Mouse (Mus musculus): Measurements from ENCODE around the gene Adamts1. TPM values are rescaled to one million over a fixed set of nuclear protein-coding genes. Genes with fewer than 3 reads are reported as not detected.

Gene Adamts1
- 2.3 and 2.9 TPM in 2 replicates for polyA plus RNA-seq (2012; rRNA removed; ENCODE audit: low replicate concordance)

DNA sequence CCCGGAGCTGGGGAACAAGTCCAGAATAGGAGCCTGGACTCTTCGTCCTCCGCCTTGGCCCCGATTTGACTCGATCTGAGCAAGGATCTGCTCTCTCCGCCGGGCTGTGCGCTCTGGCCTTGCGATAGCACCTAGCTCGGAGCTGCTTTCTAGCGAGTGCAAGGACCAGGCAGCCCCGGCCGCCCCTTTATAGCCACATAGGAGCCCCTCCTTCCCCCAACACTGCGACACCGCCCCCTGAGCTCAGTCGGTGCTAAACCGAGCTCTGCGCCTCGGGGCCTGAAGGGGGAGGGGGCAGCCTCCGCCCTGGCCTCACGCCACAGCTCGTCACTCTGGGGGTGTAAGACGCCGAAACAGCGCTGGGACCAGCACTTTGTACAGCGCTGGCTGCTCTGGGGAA is at the start of gene Adamts1:
Adamts1 (minus strand) TSS at position 160 of the 400 bp plus-strand sequence.

Other genes with a start within 250 kb of the Adamts1 start
- gene Cyyr1, start 249.7 kb downstream of the Adamts1 start, polyA plus RNA-seq (2012; rRNA removed; ENCODE audit: low replicate concordance), result 1.4 and 4.5 TPM in 2 replicates
- gene Adamts5, start 98.7 kb upstream of the Adamts1 start, polyA plus RNA-seq (2012; rRNA removed; ENCODE audit: low replicate concordance), result 0.08 and 0.20 TPM in 2 replicates